Mouse (Mus musculus): ENCODE results near the gene Gm13288. TPM values are rescaled to one million over a fixed set of nuclear protein-coding genes. Genes with fewer than 3 reads are reported as not detected.

Gene Gm13288
- polyA plus RNA-seq, 1 experiment from 2014 or later = 0.05 TPM

- no peak overlapping the region for H3K4me3 ChIP-seq (ENCODE audit: low read depth, low read length)
- no peak overlapping the region for H3K9ac ChIP-seq (replicated peaks; ENCODE audit: low read depth)
- no peak for DNase-seq (ENCODE audit: low spot score)
- no peaks in the 10 kb centered on the region for H3K36me3 ChIP-seq (ENCODE audit: insufficient read depth, low read length)
- no peaks in the 10 kb centered on the region for H3K27me3 ChIP-seq (replicated peaks; ENCODE audit: insufficient read depth, low read length)
- no peak for ATAC-seq
- WGBS = 48% methylated on average over 3 of the region's 3 CpGs
- TF ChIP-seq CTCF (IDR thresholded peaks at IDR 0.05) (no peak), EP300 (IDR thresholded peaks at IDR 0.05) (no peak)
- no peak overlapping the region for H3K27ac ChIP-seq (ENCODE audit: low read length)
- no peaks in the 10 kb centered on the region for H3K4me1 ChIP-seq (ENCODE audit: insufficient read depth, low read depth, low read length)
- H3K4me2 ChIP-seq (replicated peaks; ENCODE audit: low read depth, low read length) = no peak overlapping the region
- no peaks in the 10 kb centered on the region for H3K9me3 ChIP-seq (ENCODE audit: low read length)
Measured at GRCm38 (mm10) chr4:88840058-88840457, 34.7 kb downstream of the Gm13288 start.

DNA sequence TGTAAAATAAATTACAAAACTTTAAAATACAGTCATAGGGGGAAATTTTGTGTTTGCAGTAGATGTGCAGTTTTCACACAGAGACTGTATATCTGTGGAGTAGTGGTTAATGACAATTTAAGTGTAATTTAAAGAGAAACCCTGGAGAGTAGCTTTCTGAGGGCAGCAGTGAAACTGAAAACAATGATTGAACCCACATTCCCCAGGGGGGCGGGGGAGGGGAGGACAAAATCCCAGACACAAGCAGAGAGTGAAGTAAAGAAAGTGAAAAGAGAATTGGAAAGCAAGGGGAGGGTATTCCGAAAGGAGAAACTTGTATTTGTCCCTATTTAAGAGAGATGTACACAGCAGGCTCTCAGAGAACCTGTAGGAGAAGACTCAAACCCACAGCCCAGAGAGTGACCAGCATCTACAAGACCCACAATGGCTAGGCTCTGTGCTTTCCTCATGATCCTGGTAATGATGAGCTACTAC lies 36.1 kb downstream of the Gm13288 start, which contains the start of gene Ifna4:
Gene Ifna4 (plus strand): TSS at position 424 of the 474 bp plus-strand sequence.
- 72% methylated on average over 2 of the region's 2 CpGs for WGBS
- Histone ChIP-seq H3K9me3 (ENCODE audit: low read length) (no peaks in the 10 kb centered on the region), H3K36me3 (ENCODE audit: insufficient read depth, low read length) (no peaks in the 10 kb centered on the region), H3K27ac (ENCODE audit: low read length) (no peak within 1 kb of the TSS), H3K4me2 (replicated peaks; ENCODE audit: low read depth, low read length) (no peak within 1 kb of the TSS), H3K9ac (replicated peaks; ENCODE audit: low read depth) (no peak within 1 kb of the TSS), H3K27me3 (replicated peaks; ENCODE audit: insufficient read depth, low read length) (no peaks in the 10 kb centered on the region), H3K4me3 (ENCODE audit: low read depth, low read length) (no peak within 1 kb of the TSS), H3K4me1 (ENCODE audit: insufficient read depth, low read depth, low read length) (no peaks in the 10 kb centered on the region)
- TF ChIP-seq EP300 (IDR thresholded peaks at IDR 0.05) (no peak), CTCF (IDR thresholded peaks at IDR 0.05) (no peak)
- DNase-seq (ENCODE audit: low spot score) = no peak
- ATAC-seq = no peak

DNA sequence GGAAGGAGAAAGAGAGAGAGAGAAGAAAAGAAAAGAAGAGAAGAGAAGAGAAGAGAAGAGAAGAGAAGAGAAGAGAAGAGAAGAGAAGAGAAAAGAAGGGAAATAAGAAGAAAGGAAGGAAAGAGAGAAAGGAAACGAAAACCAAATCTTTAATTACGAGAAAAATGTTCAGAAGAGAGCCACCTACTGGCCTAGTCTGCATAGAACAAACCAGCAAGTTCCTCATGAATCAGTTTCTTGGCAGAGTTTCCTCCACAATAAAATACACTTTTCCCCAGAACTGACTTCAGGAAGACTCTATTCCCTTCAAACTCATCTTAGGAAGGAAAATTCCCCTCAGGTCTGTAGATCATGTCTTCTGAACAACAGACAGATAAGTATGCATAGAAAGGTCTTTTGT lies 40.0 kb downstream of the Gm13288 start:
- Histone ChIP-seq H3K4me3 (ENCODE audit: low read depth, low read length) (no peak overlapping the region), H3K27ac (ENCODE audit: low read length) (no peak overlapping the region), H3K4me2 (replicated peaks; ENCODE audit: low read depth, low read length) (no peak overlapping the region), H3K9ac (replicated peaks; ENCODE audit: low read depth) (no peak overlapping the region), H3K9me3 (ENCODE audit: low read length) (no peaks in the 10 kb centered on the region), H3K4me1 (ENCODE audit: insufficient read depth, low read depth, low read length) (no peaks in the 10 kb centered on the region), H3K36me3 (ENCODE audit: insufficient read depth, low read length) (no peaks in the 10 kb centered on the region), H3K27me3 (replicated peaks; ENCODE audit: insufficient read depth, low read length) (no peaks in the 10 kb centered on the region)
- WGBS = 50% methylated on average over 2 of the region's 2 CpGs
- DNase-seq (ENCODE audit: low spot score) = no peak
- TF ChIP-seq CTCF (IDR thresholded peaks at IDR 0.05) (peak; percentile 28; the same call in 1 of the 2 replicates), EP300 (IDR thresholded peaks at IDR 0.05) (no peak)
- no peak for ATAC-seq

GRCm38 (mm10) chr4:88849698-88850097 lies 44.4 kb downstream of the Gm13288 start, which contains the start of gene Ifna1:
Gene Ifna1 (plus strand): TSS chr4:88850087.
- TF ChIP-seq EP300 (IDR thresholded peaks at IDR 0.05) (no peak), CTCF (IDR thresholded peaks at IDR 0.05) (no peak)
- WGBS = 71% methylated on average over 1 of the region's 1 CpGs
- ATAC-seq = no peak
- H3K27me3 ChIP-seq (replicated peaks; ENCODE audit: insufficient read depth, low read length) = no peaks in the 10 kb centered on the region
- no peaks in the 10 kb centered on the region for H3K36me3 ChIP-seq (ENCODE audit: insufficient read depth, low read length)
- DNase-seq (ENCODE audit: low spot score) = no peak
- H3K4me2 ChIP-seq (replicated peaks; ENCODE audit: low read depth, low read length) = no peak within 1 kb of the TSS
- no peak within 1 kb of the TSS for H3K4me3 ChIP-seq (ENCODE audit: low read depth, low read length)
- H3K9me3 ChIP-seq (ENCODE audit: low read length) = no peaks in the 10 kb centered on the region
- no peak within 1 kb of the TSS for H3K9ac ChIP-seq (replicated peaks; ENCODE audit: low read depth)
- no peak within 1 kb of the TSS for H3K27ac ChIP-seq (ENCODE audit: low read length)
- H3K4me1 ChIP-seq (ENCODE audit: insufficient read depth, low read depth, low read length) = no peaks in the 10 kb centered on the region

DNA sequence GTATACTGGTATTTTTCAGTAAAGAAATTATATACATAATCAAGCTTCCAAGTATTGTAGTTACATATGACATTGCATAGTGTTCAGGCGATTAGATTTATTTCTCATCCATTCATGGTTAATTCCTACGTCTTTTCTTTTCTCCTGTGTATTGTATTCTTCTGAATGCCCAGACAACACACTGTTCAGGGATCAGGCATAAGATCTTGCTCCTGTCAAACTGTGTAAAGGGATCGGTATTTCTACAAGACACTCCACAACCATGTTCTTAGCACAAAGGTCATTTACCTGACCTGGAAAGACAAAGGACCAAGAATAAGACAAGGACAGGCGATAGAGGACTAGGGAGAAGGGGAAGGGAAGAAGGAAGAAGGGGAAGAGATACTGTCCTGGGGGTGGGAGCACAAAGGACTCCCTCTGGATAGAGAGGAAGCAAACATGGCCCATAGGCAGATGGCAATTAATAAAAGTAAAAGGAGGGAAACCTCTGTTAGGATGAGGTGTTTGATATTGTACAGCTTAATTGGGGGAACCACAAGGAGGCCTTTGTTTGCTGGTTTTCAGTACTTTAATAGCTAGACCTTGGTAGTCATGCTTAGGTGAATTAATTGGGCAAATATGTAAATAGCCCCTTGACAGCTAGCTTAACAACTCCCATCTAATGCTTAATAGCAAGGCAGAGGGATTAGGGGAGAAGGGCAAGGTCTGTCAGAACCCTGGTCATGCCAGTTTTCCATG lies 45.9 kb downstream of the Gm13288 start:
- Histone ChIP-seq H3K9me3 (ENCODE audit: low read length) (no peaks in the 10 kb centered on the region), H3K4me1 (ENCODE audit: insufficient read depth, low read depth, low read length) (no peaks in the 10 kb centered on the region), H3K36me3 (ENCODE audit: insufficient read depth, low read length) (no peaks in the 10 kb centered on the region), H3K4me2 (replicated peaks; ENCODE audit: low read depth, low read length) (no peak overlapping the region), H3K9ac (replicated peaks; ENCODE audit: low read depth) (no peak overlapping the region), H3K27ac (ENCODE audit: low read length) (no peak overlapping the region), H3K4me3 (ENCODE audit: low read depth, low read length) (no peak overlapping the region), H3K27me3 (replicated peaks; ENCODE audit: insufficient read depth, low read length) (no peaks in the 10 kb centered on the region)
- DNase-seq (ENCODE audit: low spot score) = no peak
- TF ChIP-seq CTCF (IDR thresholded peaks at IDR 0.05) (no peak), EP300 (IDR thresholded peaks at IDR 0.05) (no peak)
- no peak for ATAC-seq
- WGBS = 61% methylated on average over 4 of the region's 4 CpGs

Other genes with a start within 250 kb of the Gm13288 start
- gene Ifna15, start 247.3 kb upstream of the Gm13288 start, polyA plus RNA-seq (2015; fragmentation: Nextera tagmentation; extraction: Ambion mirVana) = not detected in 2 replicates
- gene Ifna14, start 233.7 kb upstream of the Gm13288 start, polyA plus RNA-seq (2015; fragmentation: Nextera tagmentation; extraction: Ambion mirVana) = not detected in 2 replicates
- gene Ifna9, start 213.1 kb upstream of the Gm13288 start, polyA plus RNA-seq (2015; fragmentation: Nextera tagmentation; extraction: Ambion mirVana) = not detected in 2 replicates
- gene Ifna12, start 202.2 kb upstream of the Gm13288 start, polyA plus RNA-seq (2015; fragmentation: Nextera tagmentation; extraction: Ambion mirVana) = not detected in 2 replicates
- gene C87499, start 171.1 kb upstream of the Gm13288 start, polyA plus RNA-seq (2015; fragmentation: Nextera tagmentation; extraction: Ambion mirVana) = not detected in 2 replicates
- gene Ifna13, start 161.1 kb upstream of the Gm13288 start, polyA plus RNA-seq (2015; fragmentation: Nextera tagmentation; extraction: Ambion mirVana) = not detected in 2 replicates
- gene Ifna16, start 128.6 kb upstream of the Gm13288 start, polyA plus RNA-seq (2015; fragmentation: Nextera tagmentation; extraction: Ambion mirVana) = not detected in 2 replicates
- not detected in 2 replicates for gene Ifna2, start 121.6 kb upstream of the Gm13288 start, polyA plus RNA-seq (2015; fragmentation: Nextera tagmentation; extraction: Ambion mirVana)
- gene Ifnab, start 114.2 kb upstream of the Gm13288 start, polyA plus RNA-seq (2015; fragmentation: Nextera tagmentation; extraction: Ambion mirVana) = not detected in 2 replicates
- gene Gm26566, start 83.7 kb upstream of the Gm13288 start, polyA plus RNA-seq (2015; fragmentation: Nextera tagmentation; extraction: Ambion mirVana) = 0.19 TPM in 1 of 2 replicates, not detected in the other
- gene Klhl9, start 83.1 kb upstream of the Gm13288 start, polyA plus RNA-seq (2015; fragmentation: Nextera tagmentation; extraction: Ambion mirVana) = 54.1 and 59.7 TPM in 2 replicates
- not detected in 2 replicates for gene Gm13271, start 50.7 kb upstream of the Gm13288 start, polyA plus RNA-seq (2015; fragmentation: Nextera tagmentation; extraction: Ambion mirVana)
- 0.38 and 0.44 TPM in 2 replicates for gene Gm13283, start 45.4 kb upstream of the Gm13288 start, polyA plus RNA-seq (2015; fragmentation: Nextera tagmentation; extraction: Ambion mirVana)
- 0.40 TPM in 1 of 2 replicates, not detected in the other for gene Gm13290, start 31.7 kb upstream of the Gm13288 start, polyA plus RNA-seq (2015; fragmentation: Nextera tagmentation; extraction: Ambion mirVana)
- not detected in 2 replicates for gene Gm13289, start 28.6 kb upstream of the Gm13288 start, polyA plus RNA-seq (2015; fragmentation: Nextera tagmentation; extraction: Ambion mirVana)
- gene Gm13272, start 25.7 kb upstream of the Gm13288 start, polyA plus RNA-seq (2015; fragmentation: Nextera tagmentation; extraction: Ambion mirVana) = not detected in 2 replicates
- 0.26 and 0.61 TPM in 2 replicates for gene Ifnz, start 23.4 kb upstream of the Gm13288 start, polyA plus RNA-seq (2015; fragmentation: Nextera tagmentation; extraction: Ambion mirVana)
- gene Gm13276, start 19.8 kb upstream of the Gm13288 start, polyA plus RNA-seq (2015; fragmentation: Nextera tagmentation; extraction: Ambion mirVana) = 0.30 TPM in 1 of 2 replicates, not detected in the other
- not detected in 2 replicates for gene Gm13277, start 16.9 kb upstream of the Gm13288 start, polyA plus RNA-seq (2015; fragmentation: Nextera tagmentation; extraction: Ambion mirVana)
- gene Gm13278, start 14.0 kb upstream of the Gm13288 start, polyA plus RNA-seq (2015; fragmentation: Nextera tagmentation; extraction: Ambion mirVana) = not detected in 2 replicates
- gene Gm13275, start 11.0 kb upstream of the Gm13288 start, polyA plus RNA-seq (2015; fragmentation: Nextera tagmentation; extraction: Ambion mirVana) = not detected in 2 replicates
- not detected in 2 replicates for gene Gm13279, start 8.1 kb upstream of the Gm13288 start, polyA plus RNA-seq (2015; fragmentation: Nextera tagmentation; extraction: Ambion mirVana)
- gene Gm13285, start 5.9 kb upstream of the Gm13288 start, polyA plus RNA-seq (2015; fragmentation: Nextera tagmentation; extraction: Ambion mirVana) = 1.8 and 2.4 TPM in 2 replicates
- gene Gm13287, start 2.3 kb upstream of the Gm13288 start, polyA plus RNA-seq (2015; fragmentation: Nextera tagmentation; extraction: Ambion mirVana) = not detected in 2 replicates
- gene Ifna7, start 10.7 kb downstream of the Gm13288 start, polyA plus RNA-seq (2015; fragmentation: Nextera tagmentation; extraction: Ambion mirVana) = not detected in 2 replicates
- not detected in 2 replicates for gene Ifna11, start 14.4 kb downstream of the Gm13288 start, polyA plus RNA-seq (2015; fragmentation: Nextera tagmentation; extraction: Ambion mirVana)
- gene Ifna6, start 21.9 kb downstream of the Gm13288 start, polyA plus RNA-seq (2015; fragmentation: Nextera tagmentation; extraction: Ambion mirVana) = not detected in 2 replicates
- not detected in 2 replicates for gene Ifna5, start 30.0 kb downstream of the Gm13288 start, polyA plus RNA-seq (2015; fragmentation: Nextera tagmentation; extraction: Ambion mirVana)
- not detected in 2 replicates for gene Ifna4, start 36.3 kb downstream of the Gm13288 start, polyA plus RNA-seq (2015; fragmentation: Nextera tagmentation; extraction: Ambion mirVana)
- gene Ifna1, start 44.6 kb downstream of the Gm13288 start, polyA plus RNA-seq (2015; fragmentation: Nextera tagmentation; extraction: Ambion mirVana) = not detected in 2 replicates
- gene Ifne, start 74.7 kb downstream of the Gm13288 start, polyA plus RNA-seq (2015; fragmentation: Nextera tagmentation; extraction: Ambion mirVana) = not detected in 2 replicates